Mouse (Mus musculus): ENCODE data around the gene Arhgef39. TPM values are rescaled to one million over a fixed set of nuclear protein-coding genes. Genes with fewer than 3 reads are reported as not detected.

The Arhgef39 gene
- 2.2 and 11.5 TPM in 2 replicates for polyA plus RNA-seq (2012; rRNA removed; ENCODE audit: low replicate concordance)

DNA sequence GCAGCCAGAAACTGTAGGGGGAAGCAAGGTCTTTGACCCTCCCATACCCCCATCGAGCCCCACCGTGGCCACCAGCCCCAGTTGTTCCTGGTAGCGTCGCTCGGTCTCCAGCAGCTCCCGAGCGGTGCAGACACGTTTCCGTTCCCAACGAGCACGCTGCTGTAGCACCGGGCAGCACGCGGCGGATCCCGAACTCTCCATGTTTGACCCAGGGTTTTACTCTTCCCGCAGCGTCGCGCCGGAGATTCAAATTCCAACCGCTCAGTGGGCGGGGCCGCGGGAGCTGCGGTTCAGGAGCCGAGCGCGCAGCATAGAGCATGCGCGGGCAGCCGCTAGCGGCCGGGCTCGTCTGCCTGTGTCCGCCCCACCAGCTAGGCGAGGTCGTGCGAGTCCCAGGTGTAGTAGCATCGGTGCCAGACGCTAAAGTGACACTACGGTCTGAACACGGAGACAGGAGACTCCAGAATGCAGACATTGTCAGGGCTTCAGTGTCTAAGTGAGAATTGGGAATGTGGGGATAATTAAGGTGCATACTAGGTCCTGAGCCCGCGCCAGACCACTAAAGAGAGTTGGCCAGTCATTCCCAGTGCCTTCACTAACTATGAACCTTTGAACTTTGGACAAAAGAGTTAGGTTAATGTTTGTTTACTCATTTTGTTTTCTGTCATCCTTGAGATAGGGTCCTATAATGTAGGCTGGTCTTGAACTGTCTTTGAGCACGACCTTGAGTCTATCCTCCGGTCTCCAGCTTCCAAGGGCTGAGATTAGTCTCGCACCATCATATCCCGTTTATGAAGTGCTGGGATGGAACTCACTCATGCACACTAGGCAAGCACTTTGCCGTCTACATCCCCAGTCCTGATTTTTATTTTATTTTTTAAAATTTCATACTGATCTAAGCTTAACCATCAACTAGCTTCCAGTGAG is at the start of gene Arhgef39:
Gene Arhgef39, minus strand, starts transcription at position 289 of the 927 bp plus-strand sequence.

DNA sequence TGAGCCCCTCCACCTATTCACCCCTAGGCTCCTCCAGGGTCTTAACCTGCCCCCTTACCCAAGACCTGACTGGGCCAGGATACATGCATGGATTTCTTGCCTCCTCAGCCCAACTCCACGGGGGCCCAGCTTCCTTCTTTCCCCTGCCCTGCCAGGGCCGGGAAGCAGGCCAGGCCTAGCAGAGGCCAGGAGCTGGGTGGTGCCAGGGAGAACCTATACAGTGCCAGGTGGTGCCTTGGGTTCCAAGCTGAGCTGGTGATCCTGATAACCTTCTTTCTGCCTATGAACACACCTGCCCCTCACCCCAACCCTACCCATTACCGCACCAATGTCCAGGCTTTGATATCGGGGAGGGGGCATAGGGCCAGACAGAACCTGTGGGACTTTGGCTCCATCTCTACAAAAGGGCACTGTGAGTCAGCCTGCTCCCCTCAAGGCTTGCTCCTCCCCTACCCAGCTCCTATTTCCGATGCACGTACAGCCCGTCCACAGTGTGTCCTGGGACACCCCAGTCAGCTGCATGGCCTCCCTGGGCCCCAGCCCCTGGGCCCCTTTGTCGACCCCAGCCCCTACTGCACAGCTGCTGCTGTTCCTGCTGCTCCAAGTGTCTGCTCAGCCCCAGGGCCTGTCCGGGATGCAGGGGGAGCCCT is 7.2 kb upstream of the Arhgef39 start, which contains the start of gene Car9:
Gene Car9, plus strand, starts transcription at position 431 of the 650 bp plus-strand sequence.

DNA sequence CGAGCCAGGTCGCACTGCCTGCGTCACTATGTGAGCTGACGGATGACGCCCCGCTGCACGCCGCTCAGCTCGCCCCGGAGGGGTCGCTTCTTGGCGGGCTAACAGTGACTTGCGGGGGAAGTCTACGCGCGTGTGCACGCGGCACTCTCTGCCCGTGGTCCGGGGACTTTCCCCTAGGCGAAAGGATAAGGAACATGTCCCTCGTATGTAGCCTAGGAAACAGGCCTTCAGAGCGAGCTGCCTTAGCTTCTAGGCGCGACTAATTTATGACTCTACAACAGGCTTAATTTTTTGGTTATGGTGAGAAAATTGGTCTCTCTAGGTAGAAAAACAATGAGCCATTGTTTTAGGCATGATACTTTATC is 6.7 kb downstream of the Arhgef39 start, which contains the start of gene Ccdc107:
Gene Ccdc107, plus strand, starts transcription at position 80 of the 365 bp plus-strand sequence.

DNA sequence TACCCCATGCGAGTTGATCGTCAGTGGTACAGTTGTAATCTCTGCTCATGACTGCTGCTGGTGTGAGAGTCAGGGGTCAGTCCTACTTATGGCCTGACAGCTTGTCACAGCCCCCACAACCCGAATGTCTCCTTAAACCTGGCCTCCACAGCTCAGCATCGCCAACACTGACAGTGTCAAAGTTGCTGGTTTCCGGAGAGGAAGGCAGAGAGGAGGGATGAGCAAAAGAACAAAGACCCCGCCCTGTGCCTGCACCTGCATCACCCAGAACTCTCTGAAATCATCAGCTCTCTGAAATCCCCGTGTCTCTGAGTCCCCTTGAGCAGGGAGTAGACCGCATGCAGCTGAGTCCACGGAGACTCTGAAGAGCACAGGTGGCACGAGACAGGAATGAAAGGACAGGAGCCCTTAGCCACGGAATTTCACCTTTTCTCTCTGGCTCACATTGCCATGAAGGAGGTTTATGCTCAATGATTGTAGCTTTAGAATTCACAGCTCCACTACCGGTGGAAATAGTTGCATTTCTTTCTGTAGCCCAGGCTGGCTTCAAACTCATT is 15.9 kb downstream of the Arhgef39 start, which contains the start of gene Sit1:
Gene Sit1, minus strand, starts transcription at position 200 of the 557 bp plus-strand sequence.

DNA sequence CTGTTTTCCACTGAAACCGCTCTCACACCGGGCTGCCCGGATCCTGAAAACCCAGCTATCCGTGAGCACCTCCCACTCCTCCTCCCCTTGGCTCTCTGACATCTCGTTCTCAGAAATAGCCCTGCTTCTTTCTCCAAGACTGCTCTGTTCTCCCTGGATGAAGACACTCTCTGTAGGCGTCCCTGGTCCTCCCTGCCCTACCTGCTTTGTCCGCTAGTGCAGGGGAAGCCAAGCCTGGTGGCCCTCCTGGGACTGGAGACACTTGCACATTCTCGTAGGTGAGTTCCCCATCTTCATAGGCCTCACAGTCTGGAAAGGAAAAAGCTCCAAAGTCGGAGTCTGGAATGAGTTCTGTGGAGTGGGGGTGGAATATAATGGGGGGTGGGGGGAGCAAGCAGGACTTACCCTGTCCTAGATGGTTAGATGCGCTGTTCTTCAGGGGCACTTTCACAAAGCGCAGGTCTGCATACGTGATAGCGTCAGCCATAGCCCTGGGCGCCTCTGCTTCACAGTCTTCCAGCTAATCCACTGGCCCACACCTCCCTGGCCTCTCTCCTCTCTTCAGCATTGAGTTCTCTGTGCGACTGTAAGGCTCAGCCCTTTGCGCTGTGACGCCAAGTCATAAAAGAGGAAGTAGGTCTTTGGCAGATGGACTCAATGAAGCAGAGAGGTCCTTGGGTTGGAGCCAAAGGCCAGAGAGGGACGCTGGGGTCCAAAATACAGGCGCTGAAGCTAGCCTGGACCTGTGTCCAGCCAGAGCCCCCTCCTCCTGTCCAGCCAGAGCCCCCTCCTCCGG is 45.3 kb downstream of the Arhgef39 start, which contains the start of gene Cd72:
Gene Cd72, minus strand, starts transcription at position 588 of the 796 bp plus-strand sequence.

Other genes starting within 250 kb of the Arhgef39 start
- gene Atp8b5, start 232.5 kb downstream of the Arhgef39 start, polyA plus RNA-seq (2012; rRNA removed; ENCODE audit: low replicate concordance), result 0.14 and 0.50 TPM in 2 replicates
- gene Rusc2, start 117.7 kb downstream of the Arhgef39 start, polyA plus RNA-seq (2012; rRNA removed; ENCODE audit: low replicate concordance), result 22.3 and 32.3 TPM in 2 replicates
- 0.45 TPM in 1 of 2 replicates, not detected in the other for gene Fam166b, start 70.6 kb downstream of the Arhgef39 start, polyA plus RNA-seq (2012; rRNA removed; ENCODE audit: low replicate concordance)
- 67.9 and 87.0 TPM in 2 replicates for gene Tesk1, start 57.8 kb downstream of the Arhgef39 start, polyA plus RNA-seq (2012; rRNA removed; ENCODE audit: low replicate concordance)
- gene Cd72, start 45.1 kb downstream of the Arhgef39 start, polyA plus RNA-seq (2012; rRNA removed; ENCODE audit: low replicate concordance), result 2.8 and 10.4 TPM in 2 replicates
- gene Sit1, start 16.0 kb downstream of the Arhgef39 start, polyA plus RNA-seq (2012; rRNA removed; ENCODE audit: low replicate concordance), result 0.40 and 0.73 TPM in 2 replicates
- gene Ccdc107, start 6.8 kb downstream of the Arhgef39 start, polyA plus RNA-seq (2012; rRNA removed; ENCODE audit: low replicate concordance), result 72.2 and 259 TPM in 2 replicates
- gene Car9, start 7.3 kb upstream of the Arhgef39 start, polyA plus RNA-seq (2012; rRNA removed; ENCODE audit: low replicate concordance), result 0.26 and 1.6 TPM in 2 replicates
- 19.2 and 203 TPM in 2 replicates for gene Tpm2, start 24.1 kb upstream of the Arhgef39 start, polyA plus RNA-seq (2012; rRNA removed; ENCODE audit: low replicate concordance)
- gene Creb3, start 62.6 kb upstream of the Arhgef39 start, polyA plus RNA-seq (2012; rRNA removed; ENCODE audit: low replicate concordance), result 63.4 and 86.6 TPM in 2 replicates
- gene Tln1, start 63.0 kb upstream of the Arhgef39 start, polyA plus RNA-seq (2012; rRNA removed; ENCODE audit: low replicate concordance), result 119 and 185 TPM in 2 replicates
- gene Rgp1, start 79.0 kb upstream of the Arhgef39 start, polyA plus RNA-seq (2012; rRNA removed; ENCODE audit: low replicate concordance), result 73.9 and 79.3 TPM in 2 replicates
- 29.8 and 35.8 TPM in 2 replicates for gene Gba2, start 79.2 kb upstream of the Arhgef39 start, polyA plus RNA-seq (2012; rRNA removed; ENCODE audit: low replicate concordance)
- gene Msmp, start 84.8 kb upstream of the Arhgef39 start, polyA plus RNA-seq (2012; rRNA removed; ENCODE audit: low replicate concordance), result 0.62 and 3.8 TPM in 2 replicates
- 94.7 and 95.6 TPM in 2 replicates for gene Npr2, start 132.2 kb upstream of the Arhgef39 start, polyA plus RNA-seq (2012; rRNA removed; ENCODE audit: low replicate concordance)
- gene Spag8, start 153.9 kb upstream of the Arhgef39 start, polyA plus RNA-seq (2012; rRNA removed; ENCODE audit: low replicate concordance), result 0.69 and 1.1 TPM in 2 replicates
- 105 and 166 TPM in 2 replicates for gene Hint2, start 156.8 kb upstream of the Arhgef39 start, polyA plus RNA-seq (2012; rRNA removed; ENCODE audit: low replicate concordance)
- gene Tmem8b, start 169.3 kb upstream of the Arhgef39 start, polyA plus RNA-seq (2012; rRNA removed; ENCODE audit: low replicate concordance), result 14.5 and 16.6 TPM in 2 replicates
- gene Fam221b, start 169.4 kb upstream of the Arhgef39 start, polyA plus RNA-seq (2012; rRNA removed; ENCODE audit: low replicate concordance), result 0.07 and 0.10 TPM in 2 replicates
- gene Olfr70, start 201.1 kb upstream of the Arhgef39 start, polyA plus RNA-seq (2012; rRNA removed; ENCODE audit: low replicate concordance), result not detected in 2 replicates
- gene Olfr71, start 210.6 kb upstream of the Arhgef39 start, polyA plus RNA-seq (2012; rRNA removed; ENCODE audit: low replicate concordance), result not detected in 2 replicates
- 8.2 and 78.2 TPM in 2 replicates for gene Hrct1, start 227.5 kb upstream of the Arhgef39 start, polyA plus RNA-seq (2012; rRNA removed; ENCODE audit: low replicate concordance)
- gene Spaar, start 230.3 kb upstream of the Arhgef39 start, polyA plus RNA-seq (2012; rRNA removed; ENCODE audit: low replicate concordance), result 3.1 and 20.2 TPM in 2 replicates